Mouse (Mus musculus) liver, embryonic 11.5 days (tissue): ENCODE results near the gene Gm28036. TPM values are rescaled to one million over a fixed set of nuclear protein-coding genes. Genes with fewer than 3 reads are reported as not detected.
A peak's percentile ranks its signal among the peaks of the same experiment; 100 is the strongest.

Experiments used
- ATAC-seq: fragments of 200-750 bp; cut with Nextera tagmentation; replicated peaks from 2 replicates; pipeline ENCODE4 v1.8.0; 2017; ENCODE audit warnings: moderate number of reproducible peaks, mild to moderate bottlenecking, moderate TSS enrichment, moderate library complexity; ENCODE audit not compliant: low FRiP score
- DNase-seq: peaks from one replicate; pipeline ENCODE4 v3.0.0-alpha.2; 2017; ENCODE audit warnings: low spot score
- H3K27ac ChIP-seq: fragments of 300-500 bp; sonication (generic); 2 replicates; pipeline ENCODE4 v1.5.1; 2014; ENCODE audit warnings: mild to moderate bottlenecking, low read depth, low read length, control low read depth
- H3K27me3 ChIP-seq: fragments of 300-500 bp; sonication (generic); replicated peaks from 2 replicates; pipeline ENCODE4 v1.6.1; 2014; ENCODE audit warnings: low read length, mixed read lengths; ENCODE audit not compliant: control insufficient read depth, insufficient read depth
- H3K36me3 ChIP-seq: fragments of 300-500 bp; sonication (generic); 2 replicates; pipeline ENCODE4 v1.6.1; 2014; ENCODE audit warnings: mild to moderate bottlenecking, low read length, moderate library complexity, mixed read lengths; ENCODE audit not compliant: control insufficient read depth, insufficient read depth
- H3K4me1 ChIP-seq: fragments of 300-500 bp; sonication (generic); replicated peaks from 2 replicates; pipeline ENCODE4 v1.6.1; 2014; ENCODE audit warnings: low read length, mixed read lengths; ENCODE audit not compliant: control insufficient read depth, insufficient read depth
- H3K4me2 ChIP-seq: fragments of 300-500 bp; sonication (generic); 2 replicates; pipeline ENCODE4 v1.6.1; 2014; ENCODE audit warnings: mild to moderate bottlenecking, control low read depth, moderate library complexity
- H3K4me3 ChIP-seq: fragments of 300-500 bp; sonication (generic); 2 replicates; pipeline ENCODE4 v1.5.1; 2014; ENCODE audit warnings: low read depth, low read length, control low read depth
- H3K9ac ChIP-seq: fragments of 300-500 bp; sonication (generic); 2 replicates; pipeline ENCODE4 v1.6.1; 2014; ENCODE audit warnings: low read depth, low read length, control low read depth
- H3K9me3 ChIP-seq: fragments of 300-500 bp; sonication (generic); 2 replicates; pipeline ENCODE4 v1.6.1; 2016; ENCODE audit warnings: low read length, inconsistent platforms, mixed read lengths; ENCODE audit not compliant: control insufficient read depth
- whole genome bisulfite sequencing: fragments of 180-500 bp; shearing (Covaris S2); extraction: QIAGEN DNeasy Blood & Tissue Kit; methylation state at CpG from one replicate; pipeline ENCODE4 v1.1.7; 2014; 5-methylcytosine and 5-hydroxymethylcytosine counted together
- polyA plus RNA-seq: library from polyadenylated mRNA; unstranded; fragments of >200 nt; fragmentation: Nextera tagmentation; extraction: Ambion mirVana; gene quantifications from 2 replicates; pipeline ENCODE4 v1.2.1, GENCODE M21; 2014

Gene Gm28036
- polyA plus RNA-seq, 1 experiment from 2014 or later = 10.8 TPM

DNA sequence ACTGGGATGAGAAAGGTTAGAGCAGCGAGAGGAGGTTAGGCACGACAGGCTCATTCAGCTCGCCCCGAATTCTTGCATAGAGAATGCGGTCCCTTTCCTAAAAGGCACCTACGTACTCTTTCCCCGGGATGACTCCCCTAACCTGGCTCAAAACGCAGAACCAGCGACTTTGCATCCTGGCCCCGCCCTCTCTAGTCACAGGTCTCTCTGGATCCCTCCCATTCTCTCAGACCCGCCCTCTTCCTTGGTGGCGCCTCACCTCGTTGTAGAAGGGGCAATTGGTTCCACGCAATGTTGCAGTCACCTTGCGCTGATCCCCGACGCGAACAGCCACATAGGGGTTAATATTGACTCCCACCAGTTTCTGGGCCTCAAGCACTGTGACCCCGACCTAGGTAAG lies 79.0 kb downstream of the Gm28036 start:
- no peaks in the 10 kb centered on the region for H3K36me3 ChIP-seq
- H3K4me2 ChIP-seq = 0 out of 2 replicates have a peak overlapping the region, but pooled peaks have one; percentile 12
- ATAC-seq = no peak
- no peaks in the 10 kb centered on the region for H3K9me3 ChIP-seq
- H3K4me3 ChIP-seq = no peak overlapping the region
- no peak overlapping the region for H3K9ac ChIP-seq
- H3K27ac ChIP-seq = no peak overlapping the region
- no peak for DNase-seq
- H3K4me1 ChIP-seq = no peaks in the 10 kb centered on the region
- WGBS = 9% methylated on average over 19 of the region's 19 CpGs
- peaks cover 20% of the 10 kb centered on the region for H3K27me3 ChIP-seq

DNA sequence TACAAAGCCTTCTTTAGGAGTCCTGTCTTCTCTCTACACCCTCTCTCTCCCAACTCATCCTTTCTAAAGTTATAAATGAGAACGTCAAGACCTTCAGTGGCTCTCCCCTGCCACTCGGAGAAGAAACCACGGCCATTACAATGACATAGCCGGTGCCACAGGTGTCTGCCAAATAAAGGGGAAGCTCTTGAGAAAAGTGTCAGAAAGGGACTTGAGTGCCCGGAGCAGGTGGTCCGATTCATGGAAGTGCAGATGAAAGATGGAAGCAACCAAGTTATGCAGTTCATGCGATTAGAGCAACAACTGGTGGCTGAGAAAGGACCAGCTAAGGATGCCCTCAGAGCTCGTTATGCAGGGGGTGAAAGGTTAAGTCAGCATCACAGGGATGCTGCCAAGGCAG lies 84.0 kb downstream of the Gm28036 start:
- WGBS = 75% methylated on average over 8 of the region's 8 CpGs
- H3K4me1 ChIP-seq = no peaks in the 10 kb centered on the region
- no peak overlapping the region for H3K4me3 ChIP-seq
- ATAC-seq = no peak
- no peaks in the 10 kb centered on the region for H3K36me3 ChIP-seq
- no peak overlapping the region for H3K4me2 ChIP-seq
- H3K9me3 ChIP-seq = no peaks in the 10 kb centered on the region
- H3K27me3 ChIP-seq = peaks cover 14% of the 10 kb centered on the region
- no peak overlapping the region for H3K9ac ChIP-seq
- no peak overlapping the region for H3K27ac ChIP-seq
- no peak for DNase-seq

DNA sequence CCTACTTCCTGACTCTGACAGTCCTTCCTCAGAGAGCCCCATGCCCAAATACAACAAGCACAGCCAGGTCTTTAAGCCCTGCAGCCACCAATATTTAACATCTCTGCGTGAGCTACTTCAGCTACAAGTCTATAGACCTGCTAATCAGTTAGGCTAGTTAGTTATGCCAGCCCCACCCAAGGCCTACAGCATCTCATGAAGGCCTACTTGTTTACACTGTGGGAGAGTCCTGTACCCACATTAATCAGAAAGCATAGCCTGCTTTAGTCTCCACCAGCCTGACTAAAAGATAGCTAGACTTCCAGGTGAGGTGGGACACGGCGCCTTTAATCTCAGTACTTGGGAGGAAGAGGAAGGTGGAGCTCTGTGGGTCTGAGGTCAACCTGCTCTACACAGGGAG lies 87.5 kb downstream of the Gm28036 start:
- Histone ChIP-seq H3K27me3 (no peaks in the 10 kb centered on the region), H3K9me3 (no peaks in the 10 kb centered on the region), H3K9ac (no peak overlapping the region), H3K36me3 (no peaks in the 10 kb centered on the region), H3K27ac (no peak overlapping the region), H3K4me1 (no peaks in the 10 kb centered on the region), H3K4me2 (no peak overlapping the region), H3K4me3 (no peak overlapping the region)
- no peak for ATAC-seq
- 88% methylated on average over 3 of the region's 3 CpGs for WGBS
- no peak for DNase-seq

DNA sequence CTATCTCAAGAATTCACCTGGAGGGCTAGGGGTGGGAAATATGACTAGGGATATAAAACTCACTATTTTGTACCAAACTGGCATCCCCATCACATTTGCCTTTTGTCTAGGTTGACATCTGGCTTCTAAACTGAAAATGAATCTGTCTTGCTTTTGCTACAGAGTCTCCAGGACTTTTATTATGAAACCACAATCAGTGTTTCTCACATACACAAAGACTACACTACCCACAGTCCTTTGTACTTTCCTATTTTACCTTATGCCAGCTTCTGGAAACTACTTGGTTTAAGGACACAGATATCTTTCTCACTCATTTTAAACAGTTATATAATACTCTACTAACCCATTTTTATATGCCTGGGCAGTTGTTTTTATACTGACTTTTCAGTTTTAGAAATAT lies 101.4 kb downstream of the Gm28036 start:
- no peak for DNase-seq
- Histone ChIP-seq H3K9me3 (no peaks in the 10 kb centered on the region), H3K4me2 (no peak overlapping the region), H3K4me3 (no peak overlapping the region), H3K27ac (no peak overlapping the region), H3K4me1 (peaks cover 25% of the 10 kb centered on the region), H3K27me3 (no peaks in the 10 kb centered on the region), H3K9ac (no peak overlapping the region), H3K36me3 (no peaks in the 10 kb centered on the region)
- ATAC-seq = no peak

Other genes with a start within 250 kb of the Gm28036 start
- gene Uqcc1, start 196.8 kb downstream of the Gm28036 start, polyA plus RNA-seq = 76.1 and 83.4 TPM in 2 replicates
- not detected in 2 replicates for gene Gm15557, start 186.4 kb downstream of the Gm28036 start, polyA plus RNA-seq
- gene Gdf5, start 181.7 kb downstream of the Gm28036 start, polyA plus RNA-seq = 0.19 and 0.30 TPM in 2 replicates
- 20.9 and 23.3 TPM in 2 replicates for gene Cep250, start 170.6 kb downstream of the Gm28036 start, polyA plus RNA-seq
- 1.6 and 2.8 TPM in 2 replicates for gene 6430550D23Rik, start 119.1 kb downstream of the Gm28036 start, polyA plus RNA-seq
- 146 and 166 TPM in 2 replicates for gene Ergic3, start 119.0 kb downstream of the Gm28036 start, polyA plus RNA-seq
- gene Fer1l4, start 74.1 kb downstream of the Gm28036 start, polyA plus RNA-seq = not detected in 2 replicates
- gene Spag4, start 61.9 kb downstream of the Gm28036 start, polyA plus RNA-seq = 4.1 and 4.7 TPM in 2 replicates
- gene Cpne1, start 15.1 kb downstream of the Gm28036 start, polyA plus RNA-seq = 55.8 and 62.5 TPM in 2 replicates
- 20.0 and 31.5 TPM in 2 replicates for gene Rbm12, start 15.1 kb downstream of the Gm28036 start, polyA plus RNA-seq
- gene Romo1, start 16.9 kb upstream of the Gm28036 start, polyA plus RNA-seq = 371 and 439 TPM in 2 replicates
- gene Nfs1, start 17.1 kb upstream of the Gm28036 start, polyA plus RNA-seq = 87.5 and 91.4 TPM in 2 replicates
- 485 and 514 TPM in 2 replicates for gene Rbm39, start 53.1 kb upstream of the Gm28036 start, polyA plus RNA-seq
- 33.8 and 42.9 TPM in 2 replicates for gene Phf20, start 69.4 kb upstream of the Gm28036 start, polyA plus RNA-seq
- 2.6 and 2.9 TPM in 2 replicates for gene Cnbd2, start 185.2 kb upstream of the Gm28036 start, polyA plus RNA-seq
- 58.9 and 63.6 TPM in 2 replicates for gene Scand1, start 185.6 kb upstream of the Gm28036 start, polyA plus RNA-seq